Mouse (Mus musculus) testis, adult 2 months (tissue): ENCODE data around the gene Gpt2.

Source experiments
- CTCF ChIP-seq: fragments of 200-500 bp; IDR thresholded peaks from 2 replicates; pipeline ENCODE4 v1.5.1; 2012; ENCODE audit warnings: low read depth, mild to moderate bottlenecking, inconsistent platforms, low read length, moderate library complexity; ENCODE audit not compliant: control insufficient read depth, insufficient read depth, insufficient replicate concordance
- POLR2A ChIP-seq: fragments of 200-500 bp; IDR thresholded peaks from 2 replicates; pipeline ENCODE4 v1.6.1; 2012; ENCODE audit warnings: low read depth, mild to moderate bottlenecking, inconsistent platforms, low read length, moderate library complexity; ENCODE audit not compliant: control insufficient read depth

- TF ChIP-seq CTCF = no peak
- TF ChIP-seq POLR2A = no peak
Observed at GRCm38 (mm10) chr8:85559201-85559600, 66.8 kb downstream of the Gpt2 start.
